ENCODE assay signal across 8 mouse cellular contexts in the genomic region with DNA sequence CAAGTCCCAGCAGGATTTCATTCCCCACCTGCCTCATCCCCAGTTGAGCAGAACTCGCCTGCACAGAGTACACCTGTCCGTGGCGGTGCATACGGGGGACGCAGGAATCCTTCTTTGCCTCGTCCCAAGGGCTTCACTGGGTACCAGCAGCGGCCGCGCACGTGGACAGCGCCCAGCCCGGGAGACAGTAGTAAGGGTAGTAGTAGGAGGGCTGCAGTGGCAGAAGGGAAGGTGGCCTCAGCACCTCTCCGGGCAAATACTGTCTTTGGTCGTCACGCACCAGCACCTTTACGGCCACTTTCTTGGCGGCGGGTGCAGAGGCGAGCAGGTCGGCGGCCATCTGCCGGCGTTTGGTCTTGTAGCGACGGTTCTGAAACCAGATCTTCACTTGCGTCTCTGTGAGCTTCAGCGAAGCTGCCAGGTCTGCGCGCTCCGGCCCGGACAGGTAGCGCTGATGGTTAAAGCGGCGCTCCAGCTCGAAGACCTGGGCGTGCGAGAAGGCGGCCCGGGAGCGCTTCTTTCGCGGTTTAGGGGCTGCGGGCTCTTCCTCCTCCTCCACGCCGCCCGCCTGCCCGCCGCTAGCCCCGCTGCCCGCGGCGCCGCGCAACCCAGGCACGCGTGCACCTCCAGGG. TPM values are rescaled to one million over a fixed set of nuclear protein-coding genes. Genes with fewer than 3 reads are reported as not detected.
DNase-seq lines count a peak whose midpoint lies in the region; ATAC-seq and TF ChIP-seq lines count a peak whose summit lies in the region.

No protein-coding gene starts in this region.

- ATAC-seq in liver, embryonic 12.5 days, result no peak

- intact Hi-C loops in left cerebral cortex, postnatal 14 days (cut with DNase I), result no loop called here

- peak overlapping the region; percentile 10; the same call in 1 of the 2 replicates for H3K4me3 ChIP-seq in testis, adult 2 months (ENCODE audit: control insufficient read depth, low read depth, low read length)
- peak overlapping the region; percentile 17; the same call in 1 of the 2 replicates for H3K4me3 ChIP-seq in liver, embryonic 12.5 days

- TF ChIP-seq POLR2A in testis, adult 2 months (IDR thresholded peaks at IDR 0.05; ENCODE audit: control insufficient read depth, low read depth, low read length), result no peak

- DNase-seq in embryo, embryonic 9.5 days (ENCODE audit: extremely low spot score), result peak; percentile 45
- DNase-seq in embryo, embryonic 11 days, result no peak
- no peak for DNase-seq in testis, postnatal 10 days (ENCODE audit: low spot score)
- DNase-seq in adrenal gland, postnatal 25 days, result no peak
- DNase-seq in left cerebral cortex, postnatal 14 days (ENCODE audit: low spot score in 2 of 2), result no peak
- DNase-seq in thymus, adult 18-20 months, result no peak

- H3K4me1 ChIP-seq in testis, adult 2 months (ENCODE audit: control insufficient read depth, insufficient read depth, low read length), result peaks cover 15% of the 10 kb centered on the region
- peaks cover 16% of the 10 kb centered on the region for H3K4me1 ChIP-seq in liver, embryonic 12.5 days

- H3K36me3 ChIP-seq in testis, adult 2 months (ENCODE audit: control insufficient read depth, insufficient read depth, low read length), result no peaks in the 10 kb centered on the region
- no peaks in the 10 kb centered on the region for H3K36me3 ChIP-seq in liver, embryonic 12.5 days

- H3K9ac ChIP-seq in liver, embryonic 12.5 days, result no peak overlapping the region

- H3K27me3 ChIP-seq in testis, adult 2 months (ENCODE audit: control insufficient read depth, insufficient read depth, low read length), result peaks cover under 1% of the 10 kb centered on the region; the same call in 1 of the 2 replicates
- H3K27me3 ChIP-seq in liver, embryonic 12.5 days (replicated peaks), result peaks cover 98% of the 10 kb centered on the region

- H3K4me2 ChIP-seq in liver, embryonic 12.5 days, result peak overlapping the region; percentile 41

- no peak for TF ChIP-seq CTCF in testis, adult 2 months (IDR thresholded peaks at IDR 0.05; ENCODE audit: control insufficient read depth, insufficient read depth, insufficient replicate concordance, low read depth, low read length)

- H3K9me3 ChIP-seq in liver, embryonic 12.5 days (replicated peaks), result no peaks in the 10 kb centered on the region

- H3K27ac ChIP-seq in testis, adult 2 months (ENCODE audit: control insufficient read depth, insufficient read depth, low read depth, low read length), result no peak overlapping the region
- H3K27ac ChIP-seq in liver, embryonic 12.5 days, result no peak overlapping the region

- WGBS in liver, embryonic 12.5 days (ENCODE audit: insufficient replicate concordance), result 1% methylated on average over 54 of the region's 56 CpGs

RNA-seq across cellular contexts. Expression of gene Nkx3-2, which starts 2.7 kb away (rescaled TPM):
- not detected in 2 replicates for polyA plus RNA-seq in testis, adult 2 months (2012; rRNA removed)
- polyA plus RNA-seq in liver, embryonic 12.5 days (2016; fragmentation: Nextera tagmentation; extraction: Ambion mirVana), result 0.07 and 0.43 TPM in 2 replicates
- total RNA-seq in adrenal gland, postnatal 25 days (2021), result not detected in 2 replicates
- total RNA-seq in left cerebral cortex, postnatal 14 days (2021), result not detected

RNA-seq across cellular contexts. Expression of gene Rab28, which starts 53.7 kb away (rescaled TPM):
- polyA plus RNA-seq in testis, adult 2 months (2012; rRNA removed), result 45.9 and 49.8 TPM in 2 replicates
- 30.2 and 31.4 TPM in 2 replicates for polyA plus RNA-seq in liver, embryonic 12.5 days (2016; fragmentation: Nextera tagmentation; extraction: Ambion mirVana)
- 41.7 and 58.6 TPM in 2 replicates for total RNA-seq in adrenal gland, postnatal 25 days (2021)
- total RNA-seq in left cerebral cortex, postnatal 14 days (2021), result 10 to 100 TPM; 60.8 TPM
